Mouse (Mus musculus) B cell, adult 2 months (primary cell): ENCODE measurements around the gene Selenow.

Experiments used
- DNase-seq, 2 experiments: peaks; one replicate each; pipeline ENCODE4 v3.0.0; 2022

The Selenow gene

DNA sequence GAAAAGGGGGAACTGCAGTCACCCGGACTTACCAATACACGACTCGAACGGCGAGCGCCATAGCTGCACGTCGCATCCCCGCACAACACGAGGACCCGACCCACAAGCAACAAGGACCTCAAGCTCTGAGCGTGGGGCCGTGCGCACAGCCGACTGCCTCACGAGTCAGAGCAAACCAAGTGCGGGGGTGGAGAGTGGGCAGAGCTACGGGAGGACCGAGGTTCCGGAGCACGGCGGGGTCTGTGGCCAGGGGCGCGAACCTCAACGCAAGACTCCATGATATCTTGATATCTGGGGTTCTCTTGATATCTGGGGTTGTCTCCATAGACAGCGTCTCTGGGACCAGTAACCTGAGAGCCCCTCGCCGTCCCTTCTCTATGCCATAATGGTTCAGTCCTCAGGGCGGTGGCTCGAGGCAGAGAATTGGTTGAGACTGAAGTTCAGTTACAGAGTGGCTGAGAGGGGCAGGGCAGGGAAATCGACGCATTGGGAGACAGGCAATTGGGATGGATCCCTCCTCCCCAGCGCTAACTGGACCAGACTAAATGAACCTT is at the start of gene Selenow:
Gene Selenow, minus strand, starts transcription at position 183 of the 554 bp plus-strand sequence.
- peak; percentile 94 to 95 for DNase-seq

DNA sequence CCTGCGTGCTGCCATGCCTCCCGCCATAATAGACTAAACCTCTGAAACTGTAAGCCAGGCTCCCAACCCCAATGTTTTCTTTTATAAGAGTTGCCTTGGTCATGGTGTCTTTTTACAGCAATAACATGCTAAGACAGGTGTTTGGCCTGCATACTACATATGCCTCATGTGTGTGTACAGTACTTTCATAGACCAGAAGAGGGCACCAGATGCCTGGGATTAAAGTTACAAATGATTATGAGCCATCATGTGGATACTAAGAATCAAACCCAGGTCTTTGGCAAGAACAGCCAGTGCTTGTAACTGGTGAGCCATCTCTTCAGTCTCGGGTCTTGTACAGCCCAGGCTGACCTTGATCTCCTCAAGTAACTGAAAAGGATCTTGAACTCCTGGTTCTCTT is 47.5 kb upstream of the Selenow start:
- DNase-seq = peak in 1 of 2 experiments; percentile 26

DNA sequence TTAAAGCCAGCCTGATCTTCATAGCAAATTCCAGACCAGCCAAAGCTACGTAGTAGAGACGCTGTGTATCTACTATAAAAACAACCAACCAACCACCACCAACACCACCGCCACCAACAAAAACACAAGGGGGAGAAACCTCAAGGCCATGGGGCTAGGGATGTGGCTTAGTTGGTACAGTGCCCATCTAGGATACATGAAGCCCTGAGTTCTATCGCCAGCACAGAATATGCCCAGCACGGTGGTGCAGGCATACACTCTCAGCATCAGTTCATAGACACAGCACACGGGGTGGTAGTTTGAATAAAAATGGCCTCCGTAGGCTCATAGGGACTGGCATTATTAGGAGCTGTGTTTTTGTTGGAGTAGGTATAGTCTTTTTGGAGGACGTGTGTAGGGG is 46.1 kb upstream of the Selenow start:
- no peak for DNase-seq

DNA sequence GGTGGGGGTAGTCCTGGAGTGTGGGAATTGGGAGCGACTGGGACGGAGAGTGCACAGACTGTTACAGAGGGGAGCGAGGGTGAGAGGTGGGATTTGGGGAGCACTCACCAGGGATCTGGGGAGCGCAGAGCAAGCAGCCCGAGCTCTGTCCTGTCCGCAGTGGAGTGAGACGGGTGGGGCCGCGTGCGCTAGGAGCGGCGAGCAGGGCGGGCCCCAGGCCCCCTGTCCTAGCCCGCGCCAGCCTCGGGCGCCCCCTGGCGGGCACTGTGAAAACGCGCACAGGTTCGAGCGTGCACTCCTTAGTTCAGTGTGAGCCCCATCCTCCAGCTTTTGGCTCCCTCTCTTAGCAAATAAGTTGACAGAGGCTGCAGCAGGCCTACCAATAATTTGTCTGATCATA is 45.1 kb upstream of the Selenow start, which contains the start of gene Ehd2:
Gene Ehd2, minus strand, starts transcription at position 256 of the 400 bp plus-strand sequence.
- DNase-seq = peak; percentile 81 to 83

DNA sequence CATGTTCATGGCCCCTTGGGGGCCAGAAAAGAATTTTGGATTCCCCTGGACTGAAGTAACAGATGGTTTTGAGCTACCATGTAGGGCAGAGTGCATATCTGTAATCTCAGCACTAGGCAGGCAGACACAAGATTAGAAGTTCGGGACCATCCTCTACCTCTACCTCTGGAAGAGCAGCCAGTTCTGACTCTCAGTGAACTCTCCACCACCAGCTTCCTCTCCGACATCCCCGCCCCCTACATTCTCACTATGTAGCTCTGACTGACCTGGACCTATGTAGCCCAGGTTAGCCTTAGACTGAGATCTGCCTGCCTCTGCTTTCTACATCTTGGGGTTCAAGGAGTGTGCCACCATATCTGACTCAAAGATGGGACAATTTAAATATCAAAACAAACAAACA is 44.3 kb upstream of the Selenow start:
- DNase-seq = no peak

DNA sequence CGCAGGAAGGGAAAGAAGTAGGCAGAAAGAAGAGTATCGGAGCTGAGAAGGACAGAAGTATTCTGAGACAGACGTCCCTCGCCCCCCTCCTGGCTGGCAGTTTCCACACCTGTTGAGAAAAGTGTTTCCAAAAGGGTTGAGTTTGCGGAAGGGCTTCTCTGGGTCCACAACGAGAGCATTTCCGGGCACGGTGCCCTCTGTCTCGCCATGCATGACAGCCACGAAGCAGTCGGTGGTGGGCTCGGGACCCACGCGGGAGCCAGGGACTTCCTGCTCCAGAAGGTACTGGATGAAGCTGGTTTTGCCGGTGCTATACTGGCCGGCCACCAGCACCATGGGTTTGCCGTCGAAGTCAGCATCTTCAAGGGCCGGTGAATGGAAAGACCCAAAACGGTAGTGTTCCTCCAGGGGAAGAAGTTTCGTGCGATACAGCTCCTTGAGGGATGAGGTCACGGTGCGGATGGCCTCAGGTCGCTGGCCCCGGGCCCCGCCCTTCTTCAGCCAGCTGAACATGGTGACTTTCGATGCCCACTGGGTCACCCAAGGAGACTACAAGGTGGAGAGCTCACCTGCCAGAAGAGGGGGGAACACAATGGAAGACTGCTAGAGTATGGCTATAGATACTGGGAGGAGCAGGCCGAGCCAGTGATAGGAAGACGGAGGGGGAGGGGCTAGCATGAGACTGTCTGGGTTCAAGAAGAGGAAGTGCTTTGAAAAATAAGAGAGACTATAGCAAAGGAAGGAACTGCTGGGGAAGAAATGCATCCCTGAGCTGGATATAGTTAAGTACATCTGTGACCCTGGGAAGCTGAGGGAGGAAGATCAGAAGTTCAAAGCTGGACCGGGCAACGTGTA is 41.8 kb upstream of the Selenow start:
- peak; percentile 55 to 59 for DNase-seq

DNA sequence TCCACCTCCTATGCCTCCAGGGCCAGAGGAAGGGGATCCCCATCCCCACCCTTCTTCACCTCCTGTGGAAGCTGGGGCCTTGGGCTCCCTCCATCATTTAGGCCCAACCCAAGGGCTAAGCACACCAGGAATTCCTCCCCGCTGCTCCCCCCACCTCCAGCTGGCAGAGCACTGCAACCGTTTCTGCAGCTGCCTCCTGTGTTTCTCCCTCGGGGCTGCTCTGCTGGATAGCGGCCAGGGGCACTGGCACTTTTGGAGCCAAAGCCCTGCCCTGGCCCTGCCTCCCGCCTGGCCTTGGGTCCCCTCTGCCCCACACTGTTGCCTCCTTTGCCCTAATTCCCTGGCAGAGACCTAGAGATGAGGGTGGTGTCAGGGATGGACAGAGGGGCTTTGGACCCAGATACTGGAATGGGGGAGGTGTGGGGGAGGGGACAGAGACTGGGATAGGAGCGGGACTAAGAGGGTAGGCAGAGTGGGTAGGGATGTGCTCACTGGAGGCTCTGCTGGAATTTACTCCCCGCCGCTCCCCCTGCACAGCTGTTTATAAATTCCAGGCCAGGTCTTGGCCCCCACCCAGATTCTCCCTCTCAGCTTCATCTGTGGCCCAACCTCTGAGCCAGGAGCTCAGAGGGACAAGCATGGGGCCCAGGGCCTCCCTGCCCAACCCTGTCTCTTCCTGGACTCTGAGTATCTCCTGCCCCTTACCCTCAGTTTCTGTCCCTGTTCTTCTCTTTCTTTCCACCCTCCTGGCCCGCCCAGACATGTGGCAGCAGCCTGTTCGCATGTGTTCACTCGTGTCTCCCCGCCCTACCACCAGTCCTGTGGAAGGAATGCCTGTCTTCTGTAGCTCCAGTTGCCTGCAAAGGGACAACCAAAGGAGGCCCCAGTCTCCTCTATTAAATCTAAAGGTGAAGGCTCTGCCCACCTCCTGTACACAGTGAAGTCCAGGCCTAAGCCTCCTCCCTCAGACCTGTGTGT is 40.4 kb upstream of the Selenow start:
- DNase-seq = no peak

DNA sequence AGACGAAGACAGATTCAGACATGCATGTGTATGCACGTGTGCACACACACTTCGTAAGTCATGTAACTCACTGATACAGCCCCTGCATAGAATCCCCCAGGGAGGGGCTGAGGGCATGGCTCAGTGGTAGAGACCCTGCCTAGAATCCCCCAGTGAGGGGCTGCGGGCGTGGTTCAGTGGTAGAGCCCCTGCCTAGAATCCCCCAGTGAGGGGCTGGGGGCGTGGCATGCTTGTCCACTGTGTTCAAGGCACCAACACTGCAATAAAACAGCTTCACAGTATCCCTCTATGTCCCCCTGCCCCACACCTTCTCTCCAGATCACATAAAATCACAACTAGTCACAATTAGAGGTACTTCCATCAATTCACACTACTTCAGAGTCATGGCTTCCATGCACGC is 39.6 kb upstream of the Selenow start:
- DNase-seq = no peak

DNA sequence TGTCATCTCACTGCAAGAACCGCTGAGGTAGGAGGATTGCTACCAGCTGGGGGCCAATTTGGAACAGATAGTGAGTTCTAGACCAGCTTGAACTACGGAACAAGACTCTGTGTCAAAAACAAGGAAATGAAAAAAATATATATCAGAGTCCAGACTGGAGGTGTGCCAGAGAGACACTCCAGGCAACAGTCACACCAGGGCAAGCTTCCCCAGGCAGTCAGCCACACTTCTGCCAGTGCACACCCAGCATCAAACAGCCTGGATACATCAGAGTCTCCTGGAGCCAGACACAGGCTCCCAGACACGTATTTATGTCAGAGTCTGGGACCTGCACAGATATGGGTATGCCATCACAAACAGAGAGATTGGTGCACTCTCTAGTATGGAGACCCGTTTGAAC is 39.0 kb upstream of the Selenow start:
- no peak for DNase-seq

DNA sequence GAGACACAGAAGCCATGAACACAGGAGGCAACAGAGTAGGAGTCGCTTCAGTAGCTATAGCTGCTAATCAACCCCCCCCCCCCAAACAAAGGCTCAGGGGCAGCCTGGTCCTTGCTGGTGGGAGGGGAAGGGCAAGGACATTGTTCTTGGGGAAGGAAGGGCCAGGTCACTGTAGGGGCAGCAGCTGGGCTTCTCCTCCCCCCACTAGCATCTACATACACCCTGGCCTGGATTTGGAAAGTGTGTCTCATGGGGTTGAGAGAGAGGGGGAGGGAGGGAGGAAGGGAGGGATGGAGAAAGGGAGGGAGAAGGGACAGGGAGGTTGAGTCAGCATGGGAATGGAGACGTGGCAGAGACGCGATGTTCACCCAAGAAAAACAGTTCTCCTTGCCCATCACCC is 38.5 kb upstream of the Selenow start:
- DNase-seq = no peak

DNA sequence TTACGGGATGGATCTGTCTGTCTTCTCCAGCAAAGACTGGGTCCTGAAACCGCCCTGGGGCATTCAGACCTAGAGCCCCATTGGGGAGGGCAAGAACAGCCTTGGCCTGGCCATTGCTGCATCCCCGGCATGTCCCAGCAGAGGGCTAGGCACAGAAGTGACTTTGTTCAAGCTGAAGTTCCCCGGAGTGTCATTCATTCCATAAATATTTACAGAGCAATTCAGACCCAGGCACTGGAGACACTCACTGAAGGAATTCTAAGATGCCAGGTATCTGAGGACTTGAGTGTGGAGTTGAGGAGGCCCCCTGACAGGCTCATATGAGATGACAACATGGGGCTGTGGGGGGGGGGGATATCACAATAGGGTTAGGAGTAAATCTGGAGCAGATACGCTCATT is 33.9 kb upstream of the Selenow start:
- no peak for DNase-seq

DNA sequence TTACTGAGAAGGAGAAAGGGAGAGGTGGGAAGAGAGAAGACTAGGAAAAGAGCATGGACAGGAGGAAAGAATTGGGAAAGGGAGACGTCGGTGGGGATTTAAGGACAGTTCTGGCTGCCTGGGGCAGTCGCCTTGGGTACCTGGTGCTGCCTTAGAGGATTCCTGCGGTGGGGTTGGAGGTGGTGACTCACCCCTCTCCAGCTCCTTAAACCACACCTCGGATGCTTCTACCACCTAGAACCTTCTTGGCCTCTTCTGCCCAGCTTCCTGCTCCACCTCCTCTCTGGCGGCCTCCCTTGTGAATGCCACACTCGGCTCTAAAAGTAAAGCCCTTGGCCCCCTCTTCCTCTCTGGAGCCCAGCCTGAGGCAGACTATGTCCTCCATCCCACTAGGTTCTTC is 33.3 kb upstream of the Selenow start:
- DNase-seq = no peak

DNA sequence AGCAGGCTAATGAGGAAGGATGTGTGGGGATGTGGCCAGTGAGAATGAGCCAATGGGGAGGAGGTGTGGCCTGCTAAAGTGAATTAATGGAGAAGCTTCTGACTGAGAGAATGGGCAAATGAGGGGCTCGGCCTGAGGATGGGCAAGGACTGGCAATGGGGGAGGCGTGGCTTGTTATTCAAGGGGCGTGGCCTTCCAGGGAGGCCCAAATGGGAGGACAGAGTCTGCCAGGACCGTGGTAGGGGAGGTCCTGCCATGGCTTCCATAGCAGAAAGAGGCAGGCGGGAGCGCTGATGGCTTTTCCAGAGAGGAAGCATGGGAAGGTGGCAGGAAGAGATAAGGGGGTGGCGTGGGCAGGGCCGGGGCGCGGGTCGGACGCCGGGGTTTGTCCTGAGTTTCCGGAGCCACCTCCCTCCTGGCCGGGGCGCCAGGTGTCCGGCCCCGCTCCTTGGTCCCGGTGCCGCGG is 32.8 kb upstream of the Selenow start:
- DNase-seq = no peak

DNA sequence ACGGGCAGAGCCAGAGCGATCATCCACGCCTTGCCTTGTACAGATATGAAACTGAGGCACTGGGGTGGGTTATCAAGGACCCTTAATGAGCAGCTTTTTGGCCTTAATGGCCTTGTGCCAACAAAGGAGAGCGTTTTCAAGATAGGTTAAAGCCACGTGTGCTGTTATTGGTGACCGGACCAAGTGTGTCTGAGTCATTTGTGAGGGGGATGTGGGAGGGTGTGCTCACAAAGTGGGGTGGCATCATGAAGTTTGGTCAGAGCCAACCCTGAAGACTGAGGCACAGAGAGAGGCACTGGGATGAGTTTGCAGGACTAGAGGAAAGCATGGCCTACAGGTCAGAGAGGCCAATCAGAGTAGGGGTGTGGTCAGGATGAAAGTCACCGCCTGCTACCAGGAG is 32.2 kb upstream of the Selenow start:
- DNase-seq = no peak

DNA sequence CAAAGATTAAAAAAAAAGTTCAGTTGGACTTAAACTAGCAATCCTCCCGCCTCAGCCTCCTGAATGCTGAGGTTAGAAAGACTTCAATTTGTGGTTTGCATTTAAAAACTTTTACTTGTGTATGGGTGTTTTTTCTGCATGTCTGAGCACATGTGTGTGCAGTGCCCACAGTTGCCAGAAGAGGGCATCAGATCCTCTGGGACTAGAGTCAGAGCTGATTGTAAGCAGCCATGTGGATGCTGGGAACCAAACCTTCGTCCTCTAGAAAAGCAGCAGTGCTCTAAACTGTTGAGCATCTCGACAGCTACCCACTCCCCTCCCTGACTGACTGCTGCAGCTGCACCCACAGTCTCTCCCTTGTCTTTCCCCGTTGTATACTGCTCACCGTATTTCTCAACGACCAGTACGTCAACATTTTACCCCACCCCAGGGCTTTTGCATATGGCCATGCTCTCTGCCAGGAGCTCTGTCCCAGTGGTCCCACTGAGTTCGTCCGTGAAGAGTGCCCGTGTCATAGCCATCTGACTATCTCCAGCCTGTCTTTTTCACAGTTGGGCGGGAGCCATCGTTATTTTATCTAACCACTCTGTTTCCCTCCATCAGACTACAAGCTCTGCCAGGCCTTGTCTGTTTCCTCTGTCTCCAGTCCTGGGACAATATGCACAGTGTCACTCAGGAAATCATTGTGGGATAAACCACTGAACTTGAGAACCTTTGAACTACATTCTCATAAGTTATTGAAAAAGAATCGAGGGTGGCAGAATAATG is 31.3 kb upstream of the Selenow start:
- peak; percentile 52 to 53 for DNase-seq

DNA sequence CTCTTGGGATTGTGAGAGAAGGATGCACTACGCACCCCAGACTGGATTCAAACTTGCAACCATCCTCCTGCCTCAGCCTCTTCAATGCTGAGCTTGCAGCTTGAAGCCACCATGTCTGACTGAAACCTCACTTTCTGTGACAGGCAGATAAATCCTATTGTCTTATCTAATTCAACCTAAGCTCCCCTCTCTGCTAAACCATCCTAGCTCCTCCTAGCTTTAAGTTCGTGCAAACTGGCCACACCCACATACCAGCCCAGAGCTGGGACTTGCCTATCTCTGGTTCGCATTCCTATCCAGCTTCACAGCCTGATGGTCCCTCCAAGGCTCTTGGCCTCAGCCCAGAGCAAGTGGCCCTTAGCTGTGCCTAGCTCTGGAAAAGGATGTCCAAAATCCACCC is 30.2 kb upstream of the Selenow start:
- DNase-seq = no peak

DNA sequence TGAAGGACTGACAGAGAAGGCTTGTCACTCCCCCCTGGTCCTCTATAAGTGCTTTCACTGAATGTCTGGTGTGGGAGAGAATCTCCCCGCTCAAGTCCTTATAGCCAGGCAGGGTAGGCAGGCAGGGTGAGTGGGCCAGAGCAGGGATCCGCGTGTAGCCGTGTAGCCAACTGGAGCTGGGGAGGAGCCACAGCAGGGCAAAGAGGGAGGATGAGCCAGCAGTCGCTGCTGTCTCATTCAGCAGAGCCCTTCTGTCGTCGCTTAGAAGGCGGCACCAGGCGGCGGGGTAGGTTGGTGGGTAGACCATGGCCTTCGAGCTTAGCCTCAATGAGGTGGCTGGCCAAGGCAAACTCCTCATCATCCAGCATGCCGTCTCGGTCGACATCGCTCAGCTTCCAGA is 27.8 kb upstream of the Selenow start:
- no peak for DNase-seq

DNA sequence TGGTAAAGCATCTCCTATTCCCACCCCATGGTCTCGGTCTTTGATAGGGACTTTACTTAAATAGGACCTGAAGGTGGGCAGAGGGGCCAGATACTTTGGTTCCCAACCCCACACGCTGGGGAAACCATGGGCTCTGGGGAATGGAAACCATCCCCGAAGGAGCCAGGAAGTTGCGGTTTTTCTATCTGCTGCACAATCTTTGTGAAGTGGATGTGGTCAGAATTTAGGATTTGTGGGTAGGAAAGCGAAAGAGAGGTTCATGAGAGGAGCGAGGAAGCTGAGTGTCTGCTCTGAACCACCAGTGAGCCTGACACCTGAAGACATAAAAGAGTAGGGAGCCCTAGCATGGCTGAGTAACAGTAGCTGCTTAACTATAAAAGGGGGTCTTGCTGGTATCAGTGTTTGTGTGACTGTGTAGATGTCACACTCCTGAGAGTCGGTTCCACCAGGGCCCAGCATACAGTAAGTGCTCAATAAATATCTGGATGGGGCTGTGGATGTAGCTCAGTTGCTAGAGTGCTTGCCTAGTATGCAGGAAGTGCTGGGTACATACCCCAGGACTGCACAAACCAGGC is 27.1 kb upstream of the Selenow start:
- peak in 1 of 2 experiments; percentile 1 for DNase-seq

DNA sequence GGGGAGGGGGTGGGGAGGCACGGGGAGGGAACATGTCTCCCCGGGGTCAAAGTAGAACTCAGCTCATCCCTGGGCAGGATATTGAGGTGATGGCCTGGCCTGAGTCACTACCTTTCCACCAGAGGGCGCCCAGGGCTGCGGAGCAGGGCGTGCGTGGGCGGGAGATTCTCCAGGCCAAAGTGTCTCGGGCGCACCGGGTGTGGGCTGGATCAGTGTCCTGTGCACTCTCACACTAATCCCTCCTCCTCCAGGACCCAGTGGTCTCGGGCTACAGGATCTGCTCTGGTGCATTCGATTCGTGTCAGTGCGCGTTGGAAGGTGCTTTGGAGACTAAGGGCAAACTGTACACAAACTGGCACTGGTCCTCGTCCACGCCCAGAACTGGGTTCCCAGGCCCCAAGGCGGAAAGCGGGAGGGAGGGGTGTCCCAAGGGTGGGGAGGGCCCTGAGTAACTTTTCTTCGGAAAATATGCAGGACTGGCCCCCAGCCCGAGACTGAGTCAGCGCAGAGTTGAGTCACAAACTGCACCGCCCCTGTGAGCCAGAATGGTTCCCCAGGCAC is 26.3 kb upstream of the Selenow start:
- peak; percentile 93 for DNase-seq

DNA sequence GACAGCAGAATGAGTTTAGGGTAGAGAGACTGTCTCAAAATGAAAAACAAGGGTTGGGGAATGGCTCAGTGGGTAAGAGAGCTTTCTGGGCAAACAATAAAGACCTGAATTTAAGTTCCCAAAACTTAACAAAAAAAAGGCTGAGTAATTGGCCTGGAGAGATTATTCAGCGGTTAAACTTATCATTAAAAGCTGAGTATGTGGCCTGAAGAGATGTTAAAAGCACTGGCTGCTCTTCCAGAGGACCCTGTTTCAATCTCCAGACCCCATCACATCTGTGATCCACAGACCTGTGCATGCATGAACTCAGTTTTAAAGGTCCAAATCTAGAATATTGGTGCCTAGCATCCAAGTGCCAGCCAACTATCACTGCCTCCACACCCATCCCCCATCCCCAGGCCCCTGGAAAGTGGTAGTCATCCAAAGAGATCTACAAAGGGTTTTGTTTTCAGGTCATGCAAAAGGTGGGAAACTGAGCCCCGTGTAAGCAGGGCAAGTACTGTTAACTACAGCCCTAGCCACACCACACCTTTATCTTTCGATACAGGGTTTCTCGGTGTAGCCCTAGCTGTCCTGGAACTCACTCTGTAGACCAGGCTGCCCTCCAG is 25.6 kb upstream of the Selenow start:
- no peak for DNase-seq
